20 mouse cellular contexts compared by ENCODE assay signal in the genomic region with DNA sequence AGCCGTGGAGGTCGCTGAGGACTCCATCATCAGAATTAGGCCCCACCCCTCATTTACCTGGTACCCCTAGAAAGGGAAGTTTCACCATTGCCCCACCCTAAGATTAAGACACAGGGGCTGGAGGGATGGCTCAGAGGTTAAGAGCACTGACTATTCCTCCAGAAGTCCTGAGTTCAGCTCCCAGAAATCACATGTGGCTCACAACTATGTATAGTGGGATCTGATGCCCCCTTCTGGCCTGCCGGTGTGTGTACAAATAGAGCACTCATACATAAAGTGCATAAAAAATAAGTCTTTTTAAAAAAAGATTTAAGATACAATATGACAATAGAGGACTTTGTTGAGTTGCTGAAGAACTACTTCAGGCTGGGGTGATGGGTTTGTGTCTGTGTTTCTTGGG. TPM values are rescaled to one million over a fixed set of nuclear protein-coding genes. Genes with fewer than 3 reads are reported as not detected.
DNase-seq lines count a peak whose midpoint lies in the region; ATAC-seq and TF ChIP-seq lines count a peak whose summit lies in the region.
"Had no signal": no experiment of that assay in that cellular context is flagged by ENCODE, and none has a peak within 500 bp of the region (broad histone marks: within the 10 kb centered on the region; RNA-seq: fewer than 3 reads in every experiment).

No protein-coding gene starts in this region.

- TF ChIP-seq EP300 in liver, postnatal 0 days (IDR thresholded peaks at IDR 0.05; ENCODE audit: low read depth): no peak

- no peaks in the 10 kb centered on the region for H3K4me1 ChIP-seq in kidney, postnatal 0 days (replicated peaks; ENCODE audit: insufficient read depth, low read length)
- H3K4me1 ChIP-seq in liver, postnatal 0 days (ENCODE audit: insufficient read depth): no peaks in the 10 kb centered on the region

- no peak overlapping the region for H3K4me2 ChIP-seq in kidney, postnatal 0 days (ENCODE audit: low read length)
- no peak overlapping the region for H3K4me2 ChIP-seq in liver, postnatal 0 days (ENCODE audit: low read depth, low read length)
- H3K4me2 ChIP-seq: embryonic facial prominence, embryonic 13.5 days; hindbrain, embryonic 13.5 days; limb, embryonic 15.5 days had no signal

- no peak overlapping the region for H3K27ac ChIP-seq in kidney, postnatal 0 days
- no peak overlapping the region for H3K27ac ChIP-seq in liver, postnatal 0 days (ENCODE audit: low read depth)
- H3K27ac ChIP-seq: embryonic facial prominence, embryonic 13.5 days; limb, embryonic 15.5 days had no signal

- H3K4me3 ChIP-seq in kidney, postnatal 0 days (replicated peaks; ENCODE audit: low read depth, low read length): no peak overlapping the region
- no peak overlapping the region for H3K4me3 ChIP-seq in liver, postnatal 0 days (ENCODE audit: low read depth, low read length)
- H3K4me3 ChIP-seq: embryonic facial prominence, embryonic 13.5 days; hindbrain, embryonic 13.5 days; limb, embryonic 15.5 days; myocyte had no signal

- peak; percentile 56 for TF ChIP-seq CTCF in kidney, postnatal 0 days (IDR thresholded peaks at IDR 0.05; ENCODE audit: low read depth)
- TF ChIP-seq CTCF in liver, postnatal 0 days (IDR thresholded peaks at IDR 0.05; ENCODE audit: low read depth): 0 out of 2 replicates have a peak, but pooled peaks have one; percentile 13

- DNase-seq in embryo, embryonic 10.5 days (ENCODE audit: low spot score): peak; percentile 50
- DNase-seq in embryo, embryonic 11 days: no peak
- DNase-seq in kidney, postnatal 0 days (ENCODE audit: low spot score): no peak
- no peak for DNase-seq in kidney, postnatal 14 days
- DNase-seq in right cerebral cortex, postnatal 14 days: peak; percentile 50
- DNase-seq in right cerebral cortex, postnatal 4 days: no peak
- no peak for DNase-seq in liver, postnatal 0 days
- no peak for DNase-seq in spleen, postnatal 10 days (ENCODE audit: low spot score in 2 of 2)
- DNase-seq: adrenal gland, postnatal 14 days; cerebellum, adult 9-10 months; lung, postnatal 14 days; spleen, adult 18-20 months had no signal

- no peak for ATAC-seq in kidney, postnatal 0 days (replicated peaks; ENCODE audit: low FRiP score, low read depth)
- ATAC-seq in liver, postnatal 0 days: no peak

- H3K36me3 ChIP-seq in kidney, postnatal 0 days (ENCODE audit: insufficient read depth, low read length): no peaks in the 10 kb centered on the region
- H3K36me3 ChIP-seq in liver, postnatal 0 days (replicated peaks; ENCODE audit: insufficient read depth, low read length): no peaks in the 10 kb centered on the region
- H3K36me3 ChIP-seq: embryonic facial prominence, embryonic 13.5 days; G1E; hindbrain, embryonic 13.5 days; limb, embryonic 15.5 days had no signal

- WGBS in kidney, postnatal 0 days: 85% methylated on average over 3 of the region's 3 CpGs
- 82% methylated on average over 3 of the region's 3 CpGs for WGBS in liver, postnatal 0 days (ENCODE audit: insufficient replicate concordance)

- no peak overlapping the region for H3K9ac ChIP-seq in kidney, postnatal 0 days (ENCODE audit: low read depth, low read length)
- no peak overlapping the region for H3K9ac ChIP-seq in liver, postnatal 0 days (replicated peaks)
- H3K9ac ChIP-seq: hindbrain, embryonic 13.5 days; limb, embryonic 15.5 days had no signal

- no peaks in the 10 kb centered on the region for H3K27me3 ChIP-seq in kidney, postnatal 0 days (ENCODE audit: insufficient read depth, low read length)
- no peaks in the 10 kb centered on the region for H3K27me3 ChIP-seq in liver, postnatal 0 days (ENCODE audit: insufficient read depth, low read length)
- H3K27me3 ChIP-seq: embryonic facial prominence, embryonic 13.5 days; hindbrain, embryonic 13.5 days; limb, embryonic 15.5 days had no signal

- H3K9me3 ChIP-seq in kidney, postnatal 0 days (replicated peaks; ENCODE audit: low read length): no peaks in the 10 kb centered on the region
- no peaks in the 10 kb centered on the region for H3K9me3 ChIP-seq in liver, postnatal 0 days (ENCODE audit: low read length)
- H3K9me3 ChIP-seq: embryonic facial prominence, embryonic 13.5 days; G1E; hindbrain, embryonic 13.5 days; limb, embryonic 15.5 days had no signal

RNA-seq across cellular contexts. Expression of gene Ephb3, which starts 16.2 kb away (rescaled TPM):
- polyA plus RNA-seq in kidney, postnatal 0 days (2015; fragmentation: Nextera tagmentation; extraction: Ambion mirVana): 12.2 and 13.2 TPM in 2 replicates
- 0.18 and 0.34 TPM in 2 replicates for polyA plus RNA-seq in liver, postnatal 0 days (2015; fragmentation: Nextera tagmentation; extraction: Ambion mirVana)
- polyA plus RNA-seq: G1E had no signal

RNA-seq across cellular contexts. Expression of gene Teddm3, which starts 34.5 kb away (rescaled TPM):
- polyA plus RNA-seq in kidney, postnatal 0 days (2015; fragmentation: Nextera tagmentation; extraction: Ambion mirVana): not detected in 2 replicates
- not detected in 2 replicates for polyA plus RNA-seq in liver, postnatal 0 days (2015; fragmentation: Nextera tagmentation; extraction: Ambion mirVana)
- polyA plus RNA-seq: embryonic facial prominence, embryonic 13.5 days; G1E; heart, postnatal 0 days; kidney, embryonic 14.5 days; urinary bladder, adult 2 months had no signal

Comparison
In these comparisons a context has a peak if more than half of its experiments do, and no peak if none do; other contexts are left out.
1. DNase-seq: peak in embryo, embryonic 10.5 days (single experiment) and right cerebral cortex, postnatal 14 days (single experiment); none in embryo, embryonic 11 days (single experiment), kidney, postnatal 0 days (single experiment), kidney, postnatal 14 days (single experiment), right cerebral cortex, postnatal 4 days (single experiment), liver, postnatal 0 days (single experiment) and spleen, postnatal 10 days (0 of 2).